Mouse (Mus musculus) lung, adult 2 months (tissue): Measurements from ENCODE around the gene Olfr774. TPM values are rescaled to one million over a fixed set of nuclear protein-coding genes. Genes with fewer than 3 reads are reported as not detected.
"Not testable (repeated sequence)": the region's sequence is repeated elsewhere in the genome, so short reads cannot be mapped to it uniquely, and the experiment has no call there.

Source experiments
- DNase-seq: peaks from one replicate; pipeline ENCODE4 v3.0.0; 2022
- H3K4me1 ChIP-seq: fragments of 200-500 bp; 2 replicates; pipeline ENCODE4 v1.6.1; 2011; ENCODE audit warnings: low read length; ENCODE audit not compliant: control insufficient read depth, insufficient read depth
- H3K4me3 ChIP-seq: fragments of 200-500 bp; replicated peaks from 2 replicates; pipeline ENCODE3; 2011; ENCODE audit warnings: low read depth, mild to moderate bottlenecking, control low read depth, low read length; ENCODE audit errors: extremely low read depth
- CTCF ChIP-seq: fragments of 200-500 bp; IDR thresholded peaks from 2 replicates; pipeline ENCODE4 v1.5.1; 2011; ENCODE audit warnings: mild to moderate bottlenecking, low read length, control low read depth; ENCODE audit not compliant: insufficient read depth
- POLR2A ChIP-seq: fragments of 200-500 bp; IDR thresholded peaks from 2 replicates; pipeline ENCODE4 v1.6.1; 2011; ENCODE audit warnings: low read depth, mild to moderate bottlenecking, control low read depth, low read length, borderline replicate concordance; ENCODE audit errors: extremely low read depth
- WGBS: fragments of 180-500 bp; shearing (Covaris S2); methylation state at CpG from one replicate; pipeline ENCODE4 v1.1.7; 2018; 5-methylcytosine and 5-hydroxymethylcytosine counted together
- polyA plus RNA-seq: library from polyadenylated mRNA; depleted of rRNA; stranded (reverse); fragments of >200 nt; gene quantifications from 2 replicates; pipeline ENCODE4 v1.2.3, GENCODE M21; 2012; rRNA removed

Gene Olfr774
- not detected in 2 replicates for polyA plus RNA-seq

- H3K4me1 ChIP-seq, result no peaks in the 10 kb centered on the region
- H3K4me3 ChIP-seq, result no peak within 1 kb of the TSS
- no peak for DNase-seq
- WGBS, result 59% methylated on average over 2 of the region's 2 CpGs
- TF ChIP-seq CTCF (no peak), POLR2A (no peak)
Measured at GRCm38 (mm10) chr10:129235904-129236303, at the start of gene Olfr774. TSS of gene Olfr774 (plus strand) at chr10:129236204.

GRCm38 (mm10) chr10:129187319-129187718 lies 48.7 kb upstream of the Olfr774 start, which contains the start of gene Olfr773:
TSS of gene Olfr773 (minus strand) at chr10:129187419.
- H3K4me3 ChIP-seq, H3K4me1 ChIP-seq, DNase-seq: not testable (repeated sequence)

GRCm38 (mm10) chr10:129230737-129231136 lies 5.3 kb upstream of the Olfr774 start:
- no peak for TF ChIP-seq POLR2A
- no peak for TF ChIP-seq CTCF
- WGBS, result 72% methylated on average over 1 of the region's 1 CpGs
- Histone ChIP-seq H3K4me3 (no peak overlapping the region), H3K4me1 (no peaks in the 10 kb centered on the region)
- no peak for DNase-seq

- 67% methylated on average over 3 of the region's 3 CpGs for WGBS
- Histone ChIP-seq H3K4me1 (no peaks in the 10 kb centered on the region), H3K4me3 (no peak within 1 kb of the TSS)
- DNase-seq, result no peak
- TF ChIP-seq POLR2A (no peak), CTCF (no peak)
Measured at GRCm38 (mm10) chr10:129248112-129248511, 12.1 kb downstream of the Olfr774 start, which contains the start of gene Olfr775. TSS of gene Olfr775 (plus strand) at chr10:129248412.

- no peak for TF ChIP-seq POLR2A
- TF ChIP-seq CTCF, result no peak
- no peaks in the 10 kb centered on the region for H3K4me1 ChIP-seq
- H3K4me3 ChIP-seq, result no peak within 1 kb of the TSS
- no peak for DNase-seq
Measured at GRCm38 (mm10) chr10:129258827-129259226, 22.8 kb downstream of the Olfr774 start, which contains the start of gene Olfr776. TSS of gene Olfr776 (plus strand) at chr10:129259127.

GRCm38 (mm10) chr10:129271081-129271535 lies 35.1 kb downstream of the Olfr774 start, which contains the start of gene Olfr777:
TSS of gene Olfr777 (minus strand) at chr10:129271485.
- TF ChIP-seq CTCF (no peak), POLR2A (no peak)
- DNase-seq, result no peak
- Histone ChIP-seq H3K4me1 (no peaks in the 10 kb centered on the region), H3K4me3 (no peak within 1 kb of the TSS)
- WGBS, result 84% methylated on average over 2 of the region's 2 CpGs

Other genes with a start within 250 kb of the Olfr774 start
- gene Olfr9, start 246.8 kb upstream of the Olfr774 start, polyA plus RNA-seq, result not detected in 2 replicates
- gene Olfr763, start 225.4 kb upstream of the Olfr774 start, polyA plus RNA-seq, result not detected in 2 replicates
- gene Olfr764-ps1, start 196.3 kb upstream of the Olfr774 start, polyA plus RNA-seq, result not detected in 2 replicates
- not detected in 2 replicates for gene Olfr765, start 186.2 kb upstream of the Olfr774 start, polyA plus RNA-seq
- not detected in 2 replicates for gene Olfr766-ps1, start 167.2 kb upstream of the Olfr774 start, polyA plus RNA-seq
- not detected in 2 replicates for gene Olfr767, start 153.3 kb upstream of the Olfr774 start, polyA plus RNA-seq
- not detected in 2 replicates for gene Olfr768, start 136.8 kb upstream of the Olfr774 start, polyA plus RNA-seq
- not detected in 2 replicates for gene Olfr769, start 118.3 kb upstream of the Olfr774 start, polyA plus RNA-seq
- gene Olfr770, start 97.2 kb upstream of the Olfr774 start, polyA plus RNA-seq, result not detected in 2 replicates
- gene Olfr771, start 71.5 kb upstream of the Olfr774 start, polyA plus RNA-seq, result not detected in 2 replicates
- gene Olfr772, start 58.3 kb upstream of the Olfr774 start, polyA plus RNA-seq, result not detected in 2 replicates
- not detected in 2 replicates for gene Olfr773, start 48.8 kb upstream of the Olfr774 start, polyA plus RNA-seq
- gene Olfr775, start 12.2 kb downstream of the Olfr774 start, polyA plus RNA-seq, result not detected in 2 replicates
- not detected in 2 replicates for gene Olfr776, start 22.9 kb downstream of the Olfr774 start, polyA plus RNA-seq
- gene Olfr777, start 35.3 kb downstream of the Olfr774 start, polyA plus RNA-seq, result not detected in 2 replicates
- not detected in 2 replicates for gene Olfr780, start 81.9 kb downstream of the Olfr774 start, polyA plus RNA-seq
- not detected in 2 replicates for gene Olfr781, start 92.7 kb downstream of the Olfr774 start, polyA plus RNA-seq
- gene Olfr782, start 112.6 kb downstream of the Olfr774 start, polyA plus RNA-seq, result not detected in 2 replicates
- gene Olfr784, start 147.9 kb downstream of the Olfr774 start, polyA plus RNA-seq, result 0.05 TPM in 1 of 2 replicates, not detected in the other
- not detected in 2 replicates for gene Olfr785, start 169.2 kb downstream of the Olfr774 start, polyA plus RNA-seq
- gene Olfr786, start 191.1 kb downstream of the Olfr774 start, polyA plus RNA-seq, result not detected in 2 replicates
- not detected in 2 replicates for gene Olfr787, start 225.7 kb downstream of the Olfr774 start, polyA plus RNA-seq
- not detected in 2 replicates for gene Olfr788, start 234.8 kb downstream of the Olfr774 start, polyA plus RNA-seq
- gene Olfr789, start 248.5 kb downstream of the Olfr774 start, polyA plus RNA-seq, result not detected in 2 replicates